Mouse (Mus musculus): Measurements from ENCODE around the gene Pip4k2b.
A peak's percentile ranks its signal among the peaks of the same experiment; 100 is the strongest.
"Not testable (repeated sequence)": the region's sequence is repeated elsewhere in the genome, so short reads cannot be mapped to it uniquely, and the experiment has no call there.

Pip4k2b gene

DNA sequence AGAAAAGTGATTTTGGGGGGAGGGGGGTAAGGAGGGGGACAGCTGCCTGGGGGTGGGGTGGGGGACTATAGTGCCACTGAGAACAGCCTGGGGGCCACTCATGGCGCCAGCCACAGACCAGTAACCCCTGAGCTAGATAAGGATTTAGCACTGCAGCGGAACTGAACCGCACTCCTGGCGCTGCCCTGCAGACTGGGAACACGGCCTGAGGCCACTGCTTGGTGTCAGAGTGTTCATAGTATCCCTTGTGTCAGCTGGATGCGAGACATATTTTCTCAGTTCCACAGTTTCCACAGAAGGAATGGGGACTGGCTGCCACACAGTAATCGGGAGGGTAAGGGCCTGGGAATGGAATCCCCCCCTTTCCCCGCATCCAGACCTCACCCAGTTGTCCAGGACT, 28.5 kb downstream of the Pip4k2b start:
- DNase-seq (ENCODE audit: extremely low read depth, low read depth), result no peak

- no peak for DNase-seq (ENCODE audit: extremely low read depth, low read depth)
These were observed 29.4 kb downstream of the Pip4k2b start for GRCm38 (mm10) chr11:97714784-97715760.

GRCm38 (mm10) chr11:97714356-97714755, 30.1 kb downstream of the Pip4k2b start:
- DNase-seq (ENCODE audit: extremely low read depth, low read depth), result no peak

GRCm38 (mm10) chr11:97713896-97714295, 30.6 kb downstream of the Pip4k2b start:
- DNase-seq (ENCODE audit: extremely low read depth, low read depth), result no peak

DNA sequence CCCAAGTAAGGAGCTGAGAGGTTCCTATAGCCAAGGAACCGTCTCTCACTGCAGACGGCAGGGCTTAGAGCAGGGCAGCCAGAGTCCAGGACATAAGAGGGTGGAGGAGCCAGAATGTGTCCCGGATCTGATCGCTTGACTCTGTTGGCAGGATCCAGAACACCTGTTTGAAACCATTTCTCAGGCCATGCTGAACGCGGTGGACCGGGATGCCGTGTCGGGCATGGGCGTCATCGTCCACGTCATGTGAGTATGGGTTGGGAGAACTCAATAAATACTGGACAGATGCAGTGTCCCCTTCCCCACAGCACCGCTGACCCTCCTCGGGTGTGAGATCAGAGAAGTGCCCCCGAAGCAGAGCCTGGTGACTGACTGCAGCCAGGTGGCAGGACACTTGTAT, 32.2 kb downstream of the Pip4k2b start:
- DNase-seq (ENCODE audit: extremely low read depth, low read depth), result no peak

DNA sequence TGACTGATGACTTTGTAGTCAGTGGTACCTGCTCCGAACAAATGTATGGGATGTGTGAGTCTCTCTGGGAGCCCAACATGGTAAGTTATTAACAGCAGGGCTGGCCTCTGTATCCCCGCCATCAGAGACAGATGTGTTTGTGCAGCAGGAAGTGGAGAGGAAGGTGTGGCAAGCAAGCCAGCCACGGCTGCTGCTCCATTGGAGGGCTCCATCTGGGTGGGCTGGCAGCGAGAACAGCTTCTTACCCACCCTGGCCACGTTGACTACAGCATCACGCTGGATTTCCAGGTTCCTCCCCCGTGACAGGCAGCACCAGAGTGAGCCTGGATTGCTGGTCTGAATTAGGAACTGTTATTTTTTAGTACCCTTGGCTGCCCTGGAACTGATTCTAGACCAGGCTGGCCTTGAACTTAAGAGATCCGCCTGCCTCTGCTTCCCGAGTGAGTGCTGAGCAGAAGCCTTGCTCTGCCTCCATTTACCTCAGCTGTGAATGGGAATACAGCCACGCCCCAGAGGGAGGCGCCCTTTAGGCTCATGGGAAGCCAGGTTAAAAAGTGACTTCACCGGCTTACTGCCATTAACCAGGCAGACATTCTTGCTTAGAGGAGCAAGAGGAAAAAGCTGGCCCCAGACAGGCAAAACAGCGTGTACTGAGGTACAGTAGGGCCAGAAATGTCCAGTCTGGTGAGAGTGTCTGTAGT, 33.2 kb downstream of the Pip4k2b start:
- DNase-seq (ENCODE audit: extremely low read depth, low read depth), result no peak

DNA sequence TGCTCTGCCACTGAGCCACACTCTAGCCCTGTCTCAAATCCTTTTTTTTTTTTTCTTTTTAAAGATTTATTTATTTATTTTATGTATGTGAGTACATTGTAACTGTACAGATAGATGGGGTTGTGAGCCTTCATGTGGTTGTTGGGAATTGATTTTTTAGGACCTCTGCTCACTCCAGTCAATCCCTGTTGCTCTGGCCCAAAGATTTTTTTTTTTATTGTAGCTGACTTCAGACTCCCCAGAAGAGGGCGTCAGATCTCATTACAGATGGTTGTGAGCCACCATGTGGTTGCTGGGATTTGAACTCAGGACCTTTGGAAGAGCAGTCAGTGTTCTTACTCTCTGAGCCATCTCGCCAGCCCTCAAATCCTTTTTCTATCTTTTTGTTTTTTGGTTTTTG, 34.4 kb downstream of the Pip4k2b start:
- not testable (repeated sequence) for DNase-seq (ENCODE audit: extremely low read depth, low read depth)

- peak; percentile 100 for DNase-seq (ENCODE audit: extremely low read depth, low read depth)
These were observed 41.3 kb downstream of the Pip4k2b start, which contains the start of gene Psmb3 for GRCm38 (mm10) chr11:97703039-97703826. TSS of gene Psmb3 (plus strand) at chr11:97703399.

DNA sequence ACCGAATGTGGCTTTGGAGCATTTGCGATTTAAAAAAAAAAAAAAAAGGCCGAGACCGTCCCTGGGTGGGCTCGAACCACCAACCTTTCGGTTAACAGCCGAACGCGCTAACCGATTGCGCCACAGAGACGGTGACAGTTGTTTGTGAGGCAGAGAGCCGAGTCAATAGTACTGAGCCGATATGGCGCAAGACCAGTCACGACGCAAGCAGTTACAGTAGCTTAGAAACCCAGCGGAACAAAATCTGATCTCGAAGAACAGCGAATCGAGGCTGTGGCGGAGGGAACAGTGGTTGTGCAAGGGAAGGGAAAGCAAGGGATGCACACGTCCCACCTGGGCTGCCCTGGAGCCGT, 42.1 kb downstream of the Pip4k2b start:
- peak; percentile 54 for DNase-seq (ENCODE audit: extremely low read depth, low read depth)

- DNase-seq (ENCODE audit: extremely low read depth, low read depth), result peak; percentile 51
These were observed 42.7 kb downstream of the Pip4k2b start for GRCm38 (mm10) chr11:97701581-97702392.

DNA sequence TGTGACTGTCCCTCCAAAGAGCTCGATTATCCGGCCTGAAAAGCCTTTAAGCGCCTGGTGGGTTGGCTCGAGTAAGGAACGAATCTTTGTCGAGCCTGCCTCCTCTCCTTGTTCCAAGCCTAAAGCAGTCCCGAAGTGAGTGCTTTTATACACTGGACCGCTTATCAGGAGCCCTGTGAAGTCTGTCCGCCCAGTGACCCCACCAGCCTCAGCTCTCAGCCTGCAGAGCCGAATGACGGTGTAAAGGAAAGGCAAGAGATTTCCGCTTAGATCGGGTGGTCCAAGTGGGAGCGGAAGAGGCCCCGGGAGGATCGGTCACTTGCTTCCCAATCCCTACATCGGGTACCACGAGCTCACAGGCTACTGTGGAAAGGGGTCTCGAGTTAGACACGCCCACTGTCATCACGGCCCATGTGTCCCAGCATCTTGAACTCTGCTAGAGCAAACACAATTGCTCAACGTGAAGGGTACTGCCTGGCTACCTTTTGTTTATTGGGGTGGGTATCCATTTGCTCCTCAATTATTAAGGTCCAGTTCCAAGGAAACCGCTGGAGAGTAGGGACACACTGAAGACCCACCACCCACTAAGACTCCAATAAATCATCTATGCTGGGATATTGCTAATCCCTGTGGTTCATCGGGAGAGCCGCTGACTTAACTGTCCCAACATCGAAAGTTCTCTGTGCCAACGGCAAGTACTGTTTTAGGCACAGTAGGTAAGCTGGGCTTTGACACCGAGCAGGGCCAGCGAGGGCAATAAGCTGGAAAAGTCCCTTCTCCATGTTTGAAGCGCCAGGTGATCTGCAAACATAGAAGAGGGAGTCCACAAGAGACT, 43.5 kb downstream of the Pip4k2b start:
- DNase-seq (ENCODE audit: extremely low read depth, low read depth), result no peak

- DNase-seq (ENCODE audit: extremely low read depth, low read depth), result no peak
These were observed 44.3 kb downstream of the Pip4k2b start, which contains the start of gene Pcgf2 for GRCm38 (mm10) chr11:97700003-97700745. TSS of gene Pcgf2 (minus strand) at chr11:97700497.

GRCm38 (mm10) chr11:97699626-97700002, 44.9 kb downstream of the Pip4k2b start:
- DNase-seq (ENCODE audit: extremely low read depth, low read depth), result peak; percentile 62

- no peak for DNase-seq (ENCODE audit: extremely low read depth, low read depth)
These were observed 45.5 kb downstream of the Pip4k2b start for GRCm38 (mm10) chr11:97698741-97699611.

GRCm38 (mm10) chr11:97697891-97698529, 46.5 kb downstream of the Pip4k2b start:
- no peak for DNase-seq (ENCODE audit: extremely low read depth, low read depth)

DNA sequence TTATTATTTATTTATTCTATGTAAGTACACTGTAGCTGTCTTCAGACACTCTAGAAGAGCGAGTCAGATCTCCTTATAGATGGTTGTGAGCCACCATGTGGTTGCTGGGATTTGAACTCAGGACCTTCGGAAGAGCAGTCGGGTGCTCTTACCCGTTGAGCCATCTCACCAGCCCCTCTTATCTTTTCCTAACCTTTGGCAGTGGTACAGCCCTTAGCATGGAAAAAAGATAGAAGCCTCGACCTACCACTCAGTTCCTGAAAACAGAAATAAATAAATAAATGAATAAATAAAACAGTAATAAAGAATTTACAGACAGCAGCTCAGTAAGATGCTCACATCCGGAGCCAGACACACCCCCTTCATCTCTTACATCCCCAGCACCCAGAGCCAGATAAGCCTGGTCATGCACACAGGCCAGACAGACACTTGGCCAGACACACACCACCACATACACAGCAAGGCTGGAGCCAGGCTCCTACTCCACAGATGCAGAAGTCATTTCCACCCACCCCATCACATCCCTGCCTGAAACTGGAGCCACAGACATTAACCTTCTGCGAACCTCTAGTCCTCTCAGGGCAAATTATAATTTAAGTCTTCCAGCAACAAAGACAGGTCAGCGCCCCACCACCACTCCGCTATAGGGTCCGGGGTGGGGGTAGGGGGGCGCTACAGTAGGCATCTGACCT, 47.2 kb downstream of the Pip4k2b start:
- DNase-seq (ENCODE audit: extremely low read depth, low read depth), result no peak

GRCm38 (mm10) chr11:97696669-97697068, 47.8 kb downstream of the Pip4k2b start:
- DNase-seq (ENCODE audit: extremely low read depth, low read depth), result no peak
